Mouse (Mus musculus): ENCODE measurements around the gene Ppp2r3d.

Ppp2r3d gene

GRCm38 (mm10) chr9:124412921-124413320 is 63.8 kb downstream of the Ppp2r3d start:
- DNase-seq (ENCODE audit: low spot score in 2 of 2), result no peak

GRCm38 (mm10) chr9:124411553-124411952 is 65.1 kb downstream of the Ppp2r3d start:
- DNase-seq (ENCODE audit: low spot score in 2 of 2), result no peak

- no peak for DNase-seq (ENCODE audit: low spot score in 2 of 2)
Observed at GRCm38 (mm10) chr9:124408564-124408963, 68.1 kb downstream of the Ppp2r3d start.

Measured in cerebellum, postnatal 4 days (tissue).